Mouse (Mus musculus) E14TG2a.4 (cell line): ENCODE measurements at regions not wholly inside any gene's neighbourhood (a gene's known extent, or its start where the extent isn't known, plus 50 kb on each side); places are given as distances from the start of the nearest gene placed in this dataset.

Experiments
- H3K27me3 ChIP-seq: 2 replicates; pipeline ENCODE4 v1.6.1; 2014; ENCODE audit warnings: low read length, control low read depth; ENCODE audit not compliant: insufficient read depth
- H3K36me3 ChIP-seq: 2 replicates; pipeline ENCODE4 v1.6.1; 2014; ENCODE audit warnings: low read length, control low read depth; ENCODE audit not compliant: insufficient read depth
- H3K4me1 ChIP-seq: replicated peaks from 2 replicates; pipeline ENCODE4 v1.6.1; 2014; ENCODE audit warnings: low read depth, low read length, control low read depth
- H3K4me3 ChIP-seq: replicated peaks from 2 replicates; pipeline ENCODE4 v1.5.1; 2014; ENCODE audit warnings: mild to moderate bottlenecking, low read length
- H3K9me3 ChIP-seq: 2 replicates; pipeline ENCODE4 v1.6.1; 2014; ENCODE audit warnings: low read length, control low read depth
- CTCF ChIP-seq: conservative IDR thresholded peaks from 2 replicates; pipeline ENCODE4 v1.5.1; 2014; ENCODE audit warnings: low read length
- NANOG ChIP-seq: IDR thresholded peaks from 2 replicates; pipeline ENCODE4 v1.6.1; 2014; ENCODE audit warnings: borderline replicate concordance, low read length, mixed read lengths
- POU5F1 ChIP-seq: IDR thresholded peaks from 2 replicates; pipeline ENCODE4 v1.6.1; 2014; ENCODE audit warnings: low read length, borderline replicate concordance

DNA sequence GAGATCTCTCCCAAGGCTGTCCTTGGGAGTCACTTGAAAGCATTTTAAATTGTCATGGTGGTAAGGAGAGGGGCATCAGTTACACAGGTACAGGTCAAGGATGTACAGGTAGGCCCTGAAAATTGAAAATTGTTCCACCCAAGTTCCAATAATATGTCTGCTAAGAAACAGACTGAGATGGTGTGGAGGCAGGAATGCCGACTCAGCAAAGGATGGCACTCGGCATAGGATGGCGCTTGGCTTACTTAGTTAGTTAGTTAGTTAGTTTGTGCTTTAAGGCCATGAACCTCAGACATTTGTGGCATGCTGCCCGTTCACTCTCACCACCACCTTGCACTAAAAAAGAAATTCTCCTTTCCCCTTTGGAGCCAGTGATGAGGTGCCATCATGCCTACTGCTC is 78.9 kb downstream of the Zfp706 start:
- no peaks in the 10 kb centered on the region for H3K9me3 ChIP-seq
- 0 out of 2 replicates have a peak overlapping the region, but pooled peaks have one; percentile 20 for H3K4me3 ChIP-seq
- no peaks in the 10 kb centered on the region for H3K27me3 ChIP-seq
- no peak for TF ChIP-seq CTCF
- no peak for TF ChIP-seq POU5F1
- TF ChIP-seq NANOG: no peak
- no peaks in the 10 kb centered on the region for H3K36me3 ChIP-seq
- peaks cover 55% of the 10 kb centered on the region for H3K4me1 ChIP-seq

DNA sequence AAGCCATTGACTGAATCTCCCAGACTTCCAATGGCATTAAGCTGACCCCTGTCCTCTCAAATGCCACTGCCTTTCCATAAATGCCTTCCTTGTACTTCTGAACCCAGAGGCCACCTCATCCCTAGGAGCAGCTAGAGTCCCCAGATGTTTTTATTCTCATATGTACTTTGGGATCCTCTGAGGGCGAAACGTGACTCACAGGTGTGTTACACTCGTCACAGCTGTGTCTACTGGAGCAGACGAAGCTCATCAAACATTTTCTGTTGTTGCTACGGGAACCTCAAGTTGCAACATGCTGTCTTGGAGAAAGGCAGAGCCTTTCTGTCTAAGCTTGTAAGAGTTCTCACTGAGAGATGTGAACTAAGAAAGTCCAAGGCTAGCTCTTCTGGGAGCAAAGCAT is 80.1 kb downstream of the Zfp706 start:
- Histone ChIP-seq H3K27me3 (no peaks in the 10 kb centered on the region), H3K9me3 (no peaks in the 10 kb centered on the region), H3K4me3 (no peak overlapping the region), H3K4me1 (peaks cover 42% of the 10 kb centered on the region), H3K36me3 (no peaks in the 10 kb centered on the region)
- no peak for TF ChIP-seq CTCF
- no peak for TF ChIP-seq POU5F1
- no peak for TF ChIP-seq NANOG

DNA sequence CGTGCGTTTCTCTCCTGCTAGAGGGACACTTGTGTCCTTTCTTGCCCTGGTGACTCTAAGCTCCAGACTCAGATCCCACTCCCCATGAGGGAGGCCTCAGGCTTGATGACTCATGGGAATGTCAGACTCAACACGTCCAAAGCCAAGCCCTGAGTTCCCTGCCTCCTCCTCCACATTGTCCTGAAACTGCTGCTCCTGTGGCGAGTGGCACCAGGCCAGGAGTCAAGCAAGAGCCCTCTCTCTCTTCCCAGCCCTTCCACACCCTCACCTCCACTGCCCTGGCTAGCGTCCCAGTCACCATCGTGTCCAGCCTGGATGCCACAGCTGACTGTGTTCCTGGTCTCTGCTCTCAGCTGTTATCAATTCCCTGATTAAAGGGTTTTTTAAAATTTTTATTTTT is 83.4 kb downstream of the Zfp706 start:
- Histone ChIP-seq H3K4me1 (peaks cover 17% of the 10 kb centered on the region), H3K36me3 (no peaks in the 10 kb centered on the region), H3K9me3 (no peaks in the 10 kb centered on the region), H3K4me3 (no peak overlapping the region), H3K27me3 (no peaks in the 10 kb centered on the region)
- TF ChIP-seq CTCF: no peak
- no peak for TF ChIP-seq POU5F1
- TF ChIP-seq NANOG: no peak

DNA sequence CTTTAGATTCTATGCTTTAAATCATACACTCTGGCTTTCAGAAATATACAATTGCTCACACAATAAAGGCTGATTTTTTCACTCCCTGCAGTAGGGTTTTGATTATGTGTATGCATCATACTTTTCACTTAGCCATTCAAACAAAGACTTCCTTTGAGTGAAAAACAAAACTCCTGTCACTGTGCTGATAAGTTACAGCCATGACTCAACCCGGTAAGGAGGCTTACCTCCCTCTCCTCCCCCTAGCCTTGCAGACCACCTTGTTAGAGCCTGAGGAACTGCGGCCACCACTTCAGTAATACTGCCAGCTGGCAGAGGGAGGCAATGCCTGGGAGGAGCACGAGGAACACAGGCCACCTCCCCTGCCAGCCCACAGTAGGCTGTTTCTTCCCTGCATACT is 86.2 kb downstream of the Zfp706 start:
- TF ChIP-seq NANOG (no peak), POU5F1 (no peak), CTCF (no peak)

DNA sequence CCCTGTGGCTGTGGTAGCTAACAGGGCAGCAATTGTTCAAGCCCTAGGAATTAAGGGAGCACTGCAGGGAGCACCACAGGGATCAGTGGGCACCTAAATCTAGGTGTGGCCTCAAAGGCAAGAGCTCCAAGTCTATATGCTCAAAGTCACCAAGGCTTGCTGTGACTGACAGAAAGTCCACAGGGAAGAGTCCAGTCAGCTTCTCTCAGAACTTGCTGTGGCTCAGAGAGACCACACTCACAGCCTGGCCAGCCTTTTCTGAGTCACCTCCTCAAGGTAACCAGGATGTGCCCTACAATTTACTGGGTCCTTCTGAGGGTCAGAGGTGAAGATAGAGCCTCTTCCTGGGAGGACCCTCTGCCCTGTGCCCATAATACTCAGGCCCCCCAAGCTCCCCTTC is 86.7 kb downstream of the Zfp706 start:
- H3K9me3 ChIP-seq: no peaks in the 10 kb centered on the region
- H3K36me3 ChIP-seq: no peaks in the 10 kb centered on the region
- peaks cover 4% of the 10 kb centered on the region for H3K4me1 ChIP-seq
- H3K4me3 ChIP-seq: no peak overlapping the region
- H3K27me3 ChIP-seq: no peaks in the 10 kb centered on the region
- TF ChIP-seq CTCF: no peak
- TF ChIP-seq POU5F1: no peak
- no peak for TF ChIP-seq NANOG

More for the DNA sequence above, 86.2 kb downstream of the Zfp706 start:
- Histone ChIP-seq H3K4me3 (no peak overlapping the region), H3K27me3 (no peaks in the 10 kb centered on the region), H3K36me3 (no peaks in the 10 kb centered on the region), H3K9me3 (no peaks in the 10 kb centered on the region), H3K4me1 (peaks cover 4% of the 10 kb centered on the region)

DNA sequence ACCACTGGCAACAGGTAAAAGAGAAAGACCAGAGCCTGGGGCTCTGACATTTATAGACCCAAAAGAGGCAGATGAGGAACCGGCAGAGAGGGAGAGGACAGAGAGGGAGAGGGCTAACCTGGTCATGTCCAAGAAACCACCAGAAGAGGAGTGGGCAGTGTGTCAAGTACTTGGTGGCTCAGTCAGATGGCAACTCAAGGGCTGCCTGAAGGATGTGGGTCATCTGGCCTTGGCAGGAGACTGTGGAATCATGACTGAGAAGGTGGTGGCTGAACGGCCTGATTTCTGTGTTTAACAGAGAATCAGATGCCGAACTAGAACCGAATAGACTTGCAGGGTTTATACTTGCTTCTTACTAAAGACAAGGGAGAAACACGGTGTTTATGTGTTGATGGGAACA is 87.9 kb downstream of the Zfp706 start:
- Histone ChIP-seq H3K9me3 (no peaks in the 10 kb centered on the region), H3K27me3 (no peaks in the 10 kb centered on the region), H3K4me1 (peaks cover 4% of the 10 kb centered on the region), H3K36me3 (no peaks in the 10 kb centered on the region), H3K4me3 (no peak overlapping the region)
- TF ChIP-seq POU5F1 (no peak), NANOG (no peak), CTCF (no peak)

DNA sequence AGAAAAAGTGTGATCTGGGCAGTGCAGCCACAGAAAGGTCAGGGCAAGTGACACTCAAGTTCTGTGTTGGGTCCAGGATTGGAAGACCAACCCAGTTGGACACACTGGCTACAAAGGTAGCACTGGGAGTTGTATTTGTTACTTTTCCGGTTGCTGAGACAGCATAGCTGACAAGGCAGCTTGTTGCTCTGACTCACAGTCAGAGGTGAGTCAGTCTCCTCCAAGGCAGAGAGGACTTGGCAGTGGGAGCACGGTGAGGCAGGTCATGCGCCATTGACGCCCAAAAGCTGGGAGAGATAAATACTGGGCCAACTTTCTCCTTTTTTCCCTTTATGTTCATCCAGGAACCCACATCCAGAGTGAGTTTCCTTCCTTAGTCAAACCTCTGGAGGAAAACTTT is 88.4 kb downstream of the Zfp706 start:
- no peaks in the 10 kb centered on the region for H3K27me3 ChIP-seq
- no peaks in the 10 kb centered on the region for H3K9me3 ChIP-seq
- peaks cover 4% of the 10 kb centered on the region for H3K4me1 ChIP-seq
- TF ChIP-seq POU5F1: no peak
- no peak for TF ChIP-seq NANOG
- no peak for TF ChIP-seq CTCF
- no peak overlapping the region for H3K4me3 ChIP-seq
- H3K36me3 ChIP-seq: no peaks in the 10 kb centered on the region

DNA sequence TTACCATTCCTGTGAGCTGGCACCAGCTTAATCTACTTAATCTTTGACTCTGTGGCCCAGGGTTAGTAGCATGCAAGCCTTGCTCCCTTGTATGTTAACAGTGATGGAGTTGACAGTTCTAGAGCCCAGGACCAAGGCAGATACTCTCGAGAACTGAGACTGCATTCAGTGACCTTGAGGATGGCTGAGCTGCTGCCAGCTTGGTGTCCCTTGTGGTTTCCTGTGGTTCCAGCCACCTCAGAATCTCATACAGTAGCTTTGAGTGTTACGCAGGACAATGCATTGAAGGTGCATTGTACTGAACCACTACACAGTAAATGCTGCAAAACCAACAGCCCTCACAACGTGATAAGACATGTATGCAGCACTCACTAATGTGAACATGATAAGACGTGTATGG is 90.6 kb downstream of the Zfp706 start:
- peaks cover 4% of the 10 kb centered on the region for H3K4me1 ChIP-seq
- TF ChIP-seq CTCF (no peak), POU5F1 (no peak), NANOG (no peak)
- H3K9me3 ChIP-seq: no peaks in the 10 kb centered on the region
- no peak overlapping the region for H3K4me3 ChIP-seq
- H3K36me3 ChIP-seq: no peaks in the 10 kb centered on the region
- H3K27me3 ChIP-seq: no peaks in the 10 kb centered on the region
